Mouse (Mus musculus) kidney, embryonic 16.5 days (tissue): ENCODE data around the gene Tacc2. TPM values are rescaled to one million over a fixed set of nuclear protein-coding genes. Genes with fewer than 3 reads are reported as not detected.
"Not testable (repeated sequence)": the region's sequence is repeated elsewhere in the genome, so short reads cannot be mapped to it uniquely, and the experiment has no call there.

Source experiments
- ATAC-seq: fragments of 200-750 bp; cut with Nextera tagmentation; 2 replicates; pipeline ENCODE4 v1.8.0; 2017; ENCODE audit warnings: moderate TSS enrichment; ENCODE audit not compliant: low FRiP score, low TSS enrichment
- H3K27ac ChIP-seq: fragments of 300-500 bp; sonication (generic); 2 replicates; pipeline ENCODE4 v1.5.1; 2014; ENCODE audit warnings: low read length
- H3K27me3 ChIP-seq: fragments of 300-500 bp; sonication (generic); 2 replicates; pipeline ENCODE4 v1.6.1; 2014; ENCODE audit warnings: low read length, control low read depth, mixed read lengths; ENCODE audit not compliant: insufficient read depth
- H3K36me3 ChIP-seq: fragments of 300-500 bp; sonication (generic); 2 replicates; pipeline ENCODE4 v1.6.1; 2014; ENCODE audit warnings: low read length, control low read depth, mixed read lengths; ENCODE audit not compliant: insufficient read depth
- H3K4me1 ChIP-seq: fragments of 300-500 bp; sonication (generic); 2 replicates; pipeline ENCODE4 v1.6.1; 2014; ENCODE audit warnings: low read length, control low read depth, mixed read lengths; ENCODE audit not compliant: insufficient read depth
- H3K4me2 ChIP-seq: fragments of 300-500 bp; sonication (generic); replicated peaks from 2 replicates; pipeline ENCODE4 v1.6.1; 2014; ENCODE audit warnings: low read depth, low read length
- H3K4me3 ChIP-seq: fragments of 300-500 bp; sonication (generic); 2 replicates; pipeline ENCODE4 v1.5.1; 2014; ENCODE audit warnings: mild to moderate bottlenecking, low read length
- H3K9ac ChIP-seq: fragments of 300-500 bp; sonication (generic); replicated peaks from 2 replicates; pipeline ENCODE4 v1.6.1; 2014; ENCODE audit warnings: low read length
- H3K9me3 ChIP-seq: fragments of 300-500 bp; sonication (generic); 2 replicates; pipeline ENCODE4 v1.6.1; 2016; ENCODE audit warnings: low read length, control low read depth
- WGBS: fragments of 180-500 bp; shearing (Covaris S2); extraction: QIAGEN DNeasy Blood & Tissue Kit; methylation state at CpG from one replicate; pipeline ENCODE4 v1.1.7; 2014; 5-methylcytosine and 5-hydroxymethylcytosine counted together
- polyA plus RNA-seq: library from polyadenylated mRNA; unstranded; fragments of >200 nt; fragmentation: Nextera tagmentation; extraction: Ambion mirVana; gene quantifications from 2 replicates; pipeline ENCODE4 v1.2.1, GENCODE M21; 2015

The Tacc2 gene
- polyA plus RNA-seq, 1 experiment from 2014 or later: 31.3 TPM

DNA sequence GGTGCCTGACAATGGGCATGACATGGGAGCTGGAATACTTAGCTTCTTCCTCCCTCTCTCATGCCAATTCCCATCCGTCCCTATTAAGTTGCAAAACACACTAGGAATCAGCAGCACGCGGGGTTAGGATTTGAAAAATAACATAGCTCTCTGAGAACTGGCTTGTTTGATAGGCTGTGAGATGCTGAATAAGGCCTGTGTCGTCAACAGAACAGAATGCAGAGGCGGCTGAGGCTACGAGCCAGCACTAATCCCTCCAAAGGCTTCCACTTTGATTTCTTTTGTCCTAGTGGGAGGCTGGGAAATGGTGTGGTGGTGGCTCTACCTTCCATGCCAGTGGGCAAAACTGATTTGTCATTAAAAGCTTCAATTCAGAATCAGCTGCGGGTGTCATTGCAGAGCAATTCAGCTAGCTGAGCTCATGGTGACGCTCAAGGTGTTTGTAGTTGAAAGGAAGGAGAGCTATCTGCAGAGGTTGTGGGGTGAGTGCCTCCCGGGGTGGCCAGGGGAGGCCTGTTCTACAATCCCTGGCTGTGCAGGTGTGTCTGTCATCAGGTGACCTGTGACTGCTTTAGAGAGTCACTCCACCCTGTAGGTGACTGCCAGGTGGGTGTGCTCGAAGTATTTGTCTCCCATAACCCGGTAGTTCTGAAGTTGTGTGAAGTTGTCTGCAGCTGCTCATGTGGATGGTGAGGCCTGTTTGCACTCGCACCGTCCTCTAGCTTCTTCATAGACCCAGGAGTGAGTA lies 13.0 kb downstream of the Tacc2 start:
- Histone ChIP-seq H3K27me3 (no peaks in the 10 kb centered on the region), H3K9me3 (no peaks in the 10 kb centered on the region), H3K9ac (no peak overlapping the region), H3K4me2 (no peak overlapping the region), H3K27ac (no peak overlapping the region), H3K4me1 (peaks cover 3% of the 10 kb centered on the region; the same call in 1 of the 2 replicates), H3K4me3 (no peak overlapping the region), H3K36me3 (no peaks in the 10 kb centered on the region)
- 69% methylated on average over 13 of the region's 13 CpGs for WGBS
- no peak for ATAC-seq

- H3K4me2 ChIP-seq: no peak overlapping the region
- no peak overlapping the region for H3K4me3 ChIP-seq
- H3K9ac ChIP-seq: no peak overlapping the region
- no peak overlapping the region for H3K27ac ChIP-seq
- H3K4me1 ChIP-seq: peaks cover 3% of the 10 kb centered on the region; the same call in 1 of the 2 replicates
- no peaks in the 10 kb centered on the region for H3K27me3 ChIP-seq
- 69% methylated on average over 8 of the region's 8 CpGs for WGBS
- no peaks in the 10 kb centered on the region for H3K36me3 ChIP-seq
- ATAC-seq: no peak
- H3K9me3 ChIP-seq: no peaks in the 10 kb centered on the region
Measured at GRCm38 (mm10) chr7:130590845-130591437, 13.7 kb downstream of the Tacc2 start.

GRCm38 (mm10) chr7:130592975-130593374 lies 15.7 kb downstream of the Tacc2 start:
- not testable (repeated sequence) for H3K27ac ChIP-seq, H3K4me2 ChIP-seq, H3K9me3 ChIP-seq, H3K9ac ChIP-seq, H3K4me1 ChIP-seq, H3K4me3 ChIP-seq, H3K36me3 ChIP-seq, H3K27me3 ChIP-seq
- WGBS: no CpG with 5 or more reads among the region's 11 CpGs
- ATAC-seq: peak; percentile 58

GRCm38 (mm10) chr7:130593375-130594239 lies 16.4 kb downstream of the Tacc2 start:
- not testable (repeated sequence) for H3K27me3 ChIP-seq, H3K4me1 ChIP-seq, H3K4me2 ChIP-seq, H3K36me3 ChIP-seq, H3K4me3 ChIP-seq, ATAC-seq, H3K27ac ChIP-seq, H3K9me3 ChIP-seq, H3K9ac ChIP-seq
- WGBS: 57% methylated on average over 6 of the region's 11 CpGs

GRCm38 (mm10) chr7:130596079-130596855 lies 19.0 kb downstream of the Tacc2 start:
- H3K4me3 ChIP-seq, H3K9ac ChIP-seq, H3K9me3 ChIP-seq, H3K36me3 ChIP-seq, H3K27ac ChIP-seq, H3K4me2 ChIP-seq, H3K27me3 ChIP-seq, H3K4me1 ChIP-seq: not testable (repeated sequence)
- WGBS: 31% methylated on average over 9 of the region's 19 CpGs
- ATAC-seq: peak; percentile 37

GRCm38 (mm10) chr7:130597546-130597945 lies 20.3 kb downstream of the Tacc2 start:
- no peaks in the 10 kb centered on the region for H3K9me3 ChIP-seq
- no peak overlapping the region for H3K27ac ChIP-seq
- H3K27me3 ChIP-seq: no peaks in the 10 kb centered on the region
- WGBS: 79% methylated on average over 6 of the region's 6 CpGs
- ATAC-seq: no peak
- no peaks in the 10 kb centered on the region for H3K36me3 ChIP-seq
- no peak overlapping the region for H3K4me2 ChIP-seq
- H3K9ac ChIP-seq: no peak overlapping the region
- H3K4me3 ChIP-seq: no peak overlapping the region
- peaks cover 6% of the 10 kb centered on the region; the same call in 1 of the 2 replicates for H3K4me1 ChIP-seq

DNA sequence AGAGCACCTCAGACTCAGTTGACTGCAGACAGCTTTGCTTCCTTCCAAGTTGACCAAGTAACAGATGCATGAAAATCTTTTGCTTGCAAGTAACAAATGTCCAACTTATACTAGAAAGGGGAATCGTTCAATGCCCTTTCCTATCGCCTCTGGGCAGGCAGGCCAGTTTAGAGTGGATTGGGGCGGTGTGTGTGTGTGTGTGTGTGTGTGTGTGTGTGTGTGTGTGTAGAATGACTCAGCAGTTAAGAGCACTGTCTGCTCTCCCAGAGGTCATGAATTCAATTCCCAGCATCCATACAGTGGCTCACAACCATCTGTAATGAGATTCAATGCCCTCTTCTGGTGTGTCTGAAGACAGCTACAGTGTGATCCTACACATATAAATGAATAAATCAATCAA lies 22.8 kb downstream of the Tacc2 start:
- Histone ChIP-seq H3K36me3 (no peaks in the 10 kb centered on the region), H3K4me3 (no peak overlapping the region), H3K4me1 (peaks cover 6% of the 10 kb centered on the region; the same call in 1 of the 2 replicates), H3K9ac (no peak overlapping the region), H3K27me3 (no peaks in the 10 kb centered on the region), H3K4me2 (no peak overlapping the region), H3K9me3 (no peaks in the 10 kb centered on the region), H3K27ac (no peak overlapping the region)
- WGBS: 86% methylated on average over 3 of the region's 3 CpGs
- no peak for ATAC-seq

- ATAC-seq: no peak
- no peak overlapping the region for H3K9ac ChIP-seq
- H3K27me3 ChIP-seq: no peaks in the 10 kb centered on the region
- H3K4me2 ChIP-seq: no peak overlapping the region
- H3K4me3 ChIP-seq: no peak overlapping the region
- no peaks in the 10 kb centered on the region for H3K36me3 ChIP-seq
- 75% methylated on average over 2 of the region's 2 CpGs for WGBS
- H3K4me1 ChIP-seq: peaks cover 6% of the 10 kb centered on the region; the same call in 1 of the 2 replicates
- H3K27ac ChIP-seq: no peak overlapping the region
- H3K9me3 ChIP-seq: no peaks in the 10 kb centered on the region
Measured at GRCm38 (mm10) chr7:130600546-130600945, 23.3 kb downstream of the Tacc2 start.

DNA sequence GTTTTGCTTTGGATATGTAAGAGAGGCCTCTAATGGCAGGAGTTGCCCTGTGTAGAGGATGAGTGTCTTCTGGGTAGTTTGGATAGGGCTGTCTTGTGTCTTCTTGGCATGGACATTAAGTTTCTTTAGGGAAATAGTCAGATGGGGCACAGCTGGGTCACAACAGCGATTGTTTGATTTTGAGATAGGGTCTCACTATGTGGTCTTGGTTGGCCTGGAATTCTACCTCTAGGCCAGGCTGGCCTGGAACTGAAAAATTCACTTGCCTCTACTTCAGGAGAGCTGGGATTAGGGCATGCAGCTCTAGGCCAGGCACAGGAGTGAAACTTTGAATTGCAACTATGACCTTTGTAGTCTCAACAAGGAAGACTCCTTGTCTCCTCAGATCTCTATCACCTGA lies 25.6 kb downstream of the Tacc2 start:
- Histone ChIP-seq H3K36me3 (no peaks in the 10 kb centered on the region), H3K9me3 (no peaks in the 10 kb centered on the region), H3K27ac (no peak overlapping the region), H3K4me3 (no peak overlapping the region), H3K4me1 (no peaks in the 10 kb centered on the region; the same call in 1 of the 2 replicates), H3K9ac (no peak overlapping the region), H3K27me3 (no peaks in the 10 kb centered on the region), H3K4me2 (no peak overlapping the region)
- ATAC-seq: no peak
- WGBS: 79% methylated on average over 1 of the region's 1 CpGs
